Mouse (Mus musculus) MEL (cell line): Measurements from ENCODE around the gene Gm10644. TPM values are rescaled to one million over a fixed set of nuclear protein-coding genes. Genes with fewer than 3 reads are reported as not detected.

Source experiments
- DNase-seq: peaks from one replicate; pipeline ENCODE4 v3.0.0; 2011; ENCODE audit warnings: low read depth, low spot score
- H3K27ac ChIP-seq: 2 replicates; pipeline ENCODE4 v1.5.1; 2012; ENCODE audit warnings: low read depth, mild to moderate bottlenecking, control low read depth, low read length, moderate library complexity; ENCODE audit not compliant: control insufficient read depth
- H3K27me3 ChIP-seq, 2 experiments: fragments of 150-350 bp in 1 of 2; sonication (generic) in 1 of 2; 2 replicates each; pipeline ENCODE4 v1.6.1; 2012; ENCODE audit warnings: low read length in 2 of 2, mild to moderate bottlenecking in 2 of 2, improper control_type of control experiment in 1 of 2, moderate library complexity in 1 of 2; ENCODE audit not compliant: insufficient read depth in 2 of 2, control insufficient read depth in 1 of 2
- H3K36me3 ChIP-seq, 2 experiments: 2 replicates each; pipeline ENCODE4 v1.6.1; 2012 to 2014; ENCODE audit warnings: low read length in 2 of 2, improper control_type of control experiment in 1 of 2, inconsistent platforms in 1 of 2, mild to moderate bottlenecking in 1 of 2; ENCODE audit not compliant: insufficient read depth in 2 of 2, control insufficient read depth in 1 of 2
- H3K4me1 ChIP-seq, 2 experiments: fragments of 150-350 bp in 1 of 2; sonication (generic) in 1 of 2; 2 replicates each; pipeline ENCODE4 v1.6.1; 2012; ENCODE audit warnings: low read length in 2 of 2, improper control_type of control experiment in 1 of 2, mild to moderate bottlenecking in 1 of 2; ENCODE audit not compliant: insufficient read depth in 2 of 2, control insufficient read depth in 1 of 2
- H3K4me3 ChIP-seq, 2 experiments: fragments of 150-350 bp in 1 of 2; sonication (generic) in 1 of 2; 2 replicates each; pipeline ENCODE4 v1.5.1; 2012; ENCODE audit warnings: low read depth in 2 of 2, low read length in 2 of 2, mild to moderate bottlenecking in 2 of 2, moderate library complexity in 2 of 2, control low read depth in 1 of 2, improper control_type of control experiment in 1 of 2; ENCODE audit not compliant: control insufficient read depth in 1 of 2, insufficient read depth in 1 of 2
- H3K79me2 ChIP-seq: 2 replicates; pipeline ENCODE4 v1.6.1; 2012; ENCODE audit warnings: mild to moderate bottlenecking, low read length, moderate library complexity; ENCODE audit not compliant: control insufficient read depth, poor library complexity, insufficient read depth
- H3K9ac ChIP-seq: 2 replicates; pipeline ENCODE4 v1.6.1; 2012; ENCODE audit warnings: low read depth, mild to moderate bottlenecking, control low read depth, low read length, moderate library complexity; ENCODE audit not compliant: control insufficient read depth, poor library complexity, severe bottlenecking
- H3K9me3 ChIP-seq: fragments of 150-350 bp; sonication (generic); replicated peaks from 2 replicates; pipeline ENCODE4 v1.6.1; 2012; ENCODE audit warnings: mild to moderate bottlenecking, low read length, improper control_type of control experiment, moderate library complexity; ENCODE audit not compliant: insufficient read depth
- CTCF ChIP-seq, 3 experiments: IDR thresholded peaks in 2 of 3; conservative IDR thresholded peaks in 1 of 3; 2 replicates each; pipeline ENCODE4 v1.5.1; 2011 to 2012; ENCODE audit warnings: low read length in 3 of 3, low read depth in 2 of 3, mild to moderate bottlenecking in 2 of 3, improper control_type of control experiment in 1 of 3, inconsistent platforms in 1 of 3, mixed read lengths in 1 of 3, moderate library complexity in 1 of 3; ENCODE audit not compliant: control insufficient read depth in 1 of 3, insufficient read depth in 1 of 3, poor library complexity in 1 of 3, severe bottlenecking in 1 of 3
- E2F4 ChIP-seq: IDR thresholded peaks from 2 replicates; pipeline ENCODE4 v1.6.1; 2011; ENCODE audit warnings: low read depth, low read length, improper control_type of control experiment, borderline replicate concordance
- ELF1 ChIP-seq: IDR thresholded peaks from 2 replicates; pipeline ENCODE4 v1.6.1; 2014; ENCODE audit warnings: low read depth, mild to moderate bottlenecking, inconsistent platforms, low read length, improper control_type of control experiment, moderate library complexity
- EP300 ChIP-seq, 2 experiments: IDR thresholded peaks; 2 replicates each; pipeline ENCODE4 v1.6.1; 2011; ENCODE audit warnings: improper control_type of control experiment in 2 of 2, low read length in 2 of 2, low read depth in 1 of 2, mild to moderate bottlenecking in 1 of 2
- GATA1 ChIP-seq: IDR thresholded peaks from 2 replicates; pipeline ENCODE4 v1.6.1; 2011; ENCODE audit warnings: low read depth, low read length, improper control_type of control experiment
- KAT2A ChIP-seq: conservative IDR thresholded peaks from 2 replicates; pipeline ENCODE4 v1.6.1; 2012; ENCODE audit warnings: low read depth, low read length, improper control_type of control experiment, inconsistent platforms
- MAX ChIP-seq: IDR thresholded peaks from 2 replicates; pipeline ENCODE4 v1.6.1; 2011; ENCODE audit warnings: low read length, improper control_type of control experiment
- MAZ ChIP-seq: IDR thresholded peaks from 2 replicates; pipeline ENCODE4 v1.6.1; 2012; ENCODE audit warnings: low read depth, mild to moderate bottlenecking, inconsistent platforms, low read length, improper control_type of control experiment
- MXI1 ChIP-seq: IDR thresholded peaks from 2 replicates; pipeline ENCODE4 v1.6.1; 2011; ENCODE audit warnings: mild to moderate bottlenecking, low read depth, low read length, improper control_type of control experiment
- MYC ChIP-seq: IDR thresholded peaks from 2 replicates; pipeline ENCODE4 v1.6.1; 2011; ENCODE audit warnings: low read depth, mild to moderate bottlenecking, low read length, improper control_type of control experiment, moderate library complexity
- NELFE ChIP-seq: IDR thresholded peaks from 2 replicates; pipeline ENCODE4 v1.6.1; 2011; ENCODE audit warnings: low read depth, low read length, improper control_type of control experiment
- RAD21 ChIP-seq: IDR thresholded peaks from 2 replicates; pipeline ENCODE4 v1.6.1; 2011; ENCODE audit warnings: mild to moderate bottlenecking, low read depth, low read length, improper control_type of control experiment
- SIN3A ChIP-seq: IDR thresholded peaks from 2 replicates; pipeline ENCODE4 v1.6.1; 2012; ENCODE audit warnings: low read length, improper control_type of control experiment, inconsistent platforms
- TCF12 ChIP-seq: IDR thresholded peaks from 2 replicates; pipeline ENCODE4 v1.6.1; 2014; ENCODE audit warnings: low read depth, mild to moderate bottlenecking, inconsistent platforms, low read length, improper control_type of control experiment, moderate library complexity
- UBTF ChIP-seq: IDR thresholded peaks from 2 replicates; pipeline ENCODE4 v1.6.1; 2012; ENCODE audit warnings: low read depth, mild to moderate bottlenecking, inconsistent platforms, low read length, improper control_type of control experiment, moderate library complexity, borderline replicate concordance; ENCODE audit not compliant: insufficient read depth
- ZC3H11A ChIP-seq: IDR thresholded peaks from 2 replicates; pipeline ENCODE4 v1.6.1; 2012; ENCODE audit warnings: low read depth, mild to moderate bottlenecking, inconsistent platforms, low read length, improper control_type of control experiment
- ZKSCAN1 ChIP-seq: IDR thresholded peaks from 2 replicates; pipeline ENCODE4 v1.6.1; 2012; ENCODE audit warnings: low read depth, mild to moderate bottlenecking, inconsistent platforms, low read length, improper control_type of control experiment, moderate library complexity
- polyA plus RNA-seq, 2 experiments: library from polyadenylated mRNA; stranded (reverse) in 1 of 2; unstranded in 1 of 2; fragments of >175 nt in 1 of 2; fragments of >200 nt in 1 of 2; gene quantifications; 2 replicates each; pipeline versions ENCODE4 v1.2.1 to v1.2.4; 2012; ENCODE audit warnings: low replicate concordance in 2 of 2, low read depth in 1 of 2; ENCODE audit not compliant: insufficient read length in 2 of 2, insufficient read depth in 1 of 2, missing spikeins in 1 of 2
- total RNA-seq: library from RNA; depleted of rRNA; stranded (reverse); fragments of 300-350 nt; gene quantifications from 2 replicates; pipeline ENCODE4 v1.2.3, GENCODE M21; 2012

Gm10644 gene
- total and polyA plus RNA-seq, 3 experiments: 0.35 to 0.49 TPM; not detected in 1

DNA sequence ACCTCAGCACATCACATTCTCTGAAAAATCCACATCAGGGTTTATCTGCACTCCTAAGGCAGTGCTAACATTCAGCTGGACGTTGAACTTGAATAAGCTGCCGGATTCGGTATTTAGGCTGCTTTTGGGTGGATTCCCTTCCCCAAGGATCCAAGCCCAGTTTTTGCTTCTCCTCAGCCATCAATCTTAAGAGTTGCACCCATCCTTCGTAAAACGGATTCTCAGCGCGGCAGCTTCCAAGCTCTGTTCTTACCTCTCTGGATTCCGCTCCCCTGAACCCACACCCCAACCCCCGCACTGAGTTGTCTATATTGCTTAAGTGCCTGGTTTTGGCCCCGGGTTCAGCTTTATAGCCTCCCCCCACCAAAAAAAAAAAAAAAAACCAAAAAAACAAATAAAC is 56.5 kb downstream of the Gm10644 start:
- no peak overlapping the region for H3K4me3 ChIP-seq
- no peaks in the 10 kb centered on the region for H3K27me3 ChIP-seq
- no peaks in the 10 kb centered on the region for H3K9me3 ChIP-seq
- no peak overlapping the region for H3K9ac ChIP-seq
- TF ChIP-seq NELFE (0 out of 2 replicates have a peak, but pooled peaks have one; percentile 3), EP300 (IDR thresholded peaks at IDR 0.05; ENCODE audit: low read depth in 1 of 2, low read length in 2 of 2) (0 out of 4 replicates have a peak, but pooled peaks of 1 of the 2 experiments have one; percentile 1), UBTF (no peak)
- H3K36me3 ChIP-seq: no peaks in the 10 kb centered on the region
- peaks cover 19% of the 10 kb centered on the region for H3K79me2 ChIP-seq
- no peak overlapping the region for H3K27ac ChIP-seq
- H3K4me1 ChIP-seq: 0 out of 4 replicates have a peak, but pooled peaks cover 0 to 7% of the 10 kb centered on the region in 2 experiments
- DNase-seq: no peak

DNA sequence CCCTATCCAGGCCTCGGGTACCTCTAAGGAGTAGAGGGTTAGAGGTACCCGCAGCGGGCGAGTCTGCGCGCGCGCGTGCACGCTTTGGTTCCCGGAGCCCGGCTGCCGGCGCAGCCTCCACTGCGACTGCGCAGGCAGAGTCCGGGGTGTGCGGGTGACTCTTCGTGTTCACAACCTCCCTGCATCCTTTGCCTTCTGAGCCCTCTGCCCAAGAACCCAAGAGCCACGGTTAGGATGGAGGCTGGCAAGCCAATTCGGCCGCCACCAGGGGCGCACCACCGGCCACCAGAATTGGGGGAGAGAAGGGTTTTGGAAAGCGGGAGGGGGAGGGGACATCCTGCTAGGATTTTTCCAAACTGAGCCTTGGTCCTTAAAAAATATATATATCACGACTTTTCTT is 57.8 kb downstream of the Gm10644 start:
- Histone ChIP-seq H3K9me3 (no peaks in the 10 kb centered on the region), H3K79me2 (peaks cover 18% of the 10 kb centered on the region), H3K4me1 (0 out of 4 replicates have a peak, but pooled peaks cover 0 to 7% of the 10 kb centered on the region in 2 experiments), H3K27me3 (no peaks in the 10 kb centered on the region), H3K9ac (no peak overlapping the region), H3K36me3 (no peaks in the 10 kb centered on the region), H3K4me3 (no peak overlapping the region), H3K27ac (no peak overlapping the region)
- TF ChIP-seq CTCF (IDR thresholded peaks at IDR 0.05 in 2 of 3, conservative IDR thresholded peaks at IDR 0.05 in 1 of 3; ENCODE audit: control insufficient read depth in 1 of 3, insufficient read depth in 1 of 3, low read depth in 2 of 3, low read length in 3 of 3, poor library complexity in 1 of 3, severe bottlenecking in 1 of 3) (peak in 1 of 3 experiments; percentile 15; a peak in 1 of 6 replicates), UBTF (no peak)
- DNase-seq: no peak

DNA sequence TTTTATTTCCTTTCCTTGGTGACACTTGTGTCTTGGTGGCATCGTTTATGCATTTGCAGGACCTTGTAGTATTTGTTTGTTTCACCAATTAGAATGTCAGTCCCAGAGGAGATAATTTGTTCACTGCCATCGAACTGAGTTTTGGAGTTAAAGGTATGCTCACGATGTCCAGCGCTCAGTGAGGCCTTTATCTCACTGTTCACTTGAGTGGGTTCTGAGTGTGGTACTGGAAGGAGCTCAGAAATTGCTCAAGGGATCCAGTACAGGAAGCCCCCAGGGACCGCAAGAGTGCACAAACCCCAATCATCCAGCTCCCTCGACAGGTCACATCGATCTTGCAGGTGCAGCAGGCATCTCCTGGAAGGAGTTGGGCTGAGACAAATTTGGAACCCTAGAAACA is 58.5 kb downstream of the Gm10644 start:
- H3K36me3 ChIP-seq: no peaks in the 10 kb centered on the region
- H3K9me3 ChIP-seq: no peaks in the 10 kb centered on the region
- 0 out of 4 replicates have a peak, but pooled peaks cover 0 to 3% of the 10 kb centered on the region in 2 experiments for H3K4me1 ChIP-seq
- no peaks in the 10 kb centered on the region for H3K27me3 ChIP-seq
- DNase-seq: no peak
- no peak overlapping the region for H3K9ac ChIP-seq
- no peak overlapping the region for H3K27ac ChIP-seq
- peaks cover 11% of the 10 kb centered on the region for H3K79me2 ChIP-seq
- no peak for TF ChIP-seq ZC3H11A
- no peak for TF ChIP-seq KAT2A
- TF ChIP-seq MAZ: no peak
- TF ChIP-seq SIN3A: no peak
- no peak for TF ChIP-seq ZKSCAN1
- TF ChIP-seq GATA1: no peak
- TF ChIP-seq MAX: no peak
- no peak for TF ChIP-seq MXI1
- no peak for TF ChIP-seq TCF12
- no peak for TF ChIP-seq MYC
- no peak for TF ChIP-seq ELF1
- no peak for TF ChIP-seq E2F4
- no peak for TF ChIP-seq RAD21
- no peak overlapping the region for H3K4me3 ChIP-seq
